Mouse (Mus musculus) gastrocnemius, postnatal 36 days (tissue): Measurements from ENCODE around the gene Arel1. TPM values are rescaled to one million over a fixed set of nuclear protein-coding genes. Genes with fewer than 3 reads are reported as not detected.

Experiments
- DNase-seq, 2 experiments: peaks; one replicate each; pipeline ENCODE4 v3.0.0; 2022
- intact Hi-C: fragments of 180-260 bp; cut with DNase I; formaldehyde crosslinking; loops from one replicate; pipeline ENCODE4 v1.15.1; 2025
- total RNA-seq, 2 experiments: library from RNA; stranded (reverse); gene quantifications; 2 replicates each; pipeline ENCODE4 v1.2.3; 2021

The Arel1 gene
- total RNA-seq, 2 experiments from 2014 or later, result 19.7 to 26.1 TPM

DNA sequence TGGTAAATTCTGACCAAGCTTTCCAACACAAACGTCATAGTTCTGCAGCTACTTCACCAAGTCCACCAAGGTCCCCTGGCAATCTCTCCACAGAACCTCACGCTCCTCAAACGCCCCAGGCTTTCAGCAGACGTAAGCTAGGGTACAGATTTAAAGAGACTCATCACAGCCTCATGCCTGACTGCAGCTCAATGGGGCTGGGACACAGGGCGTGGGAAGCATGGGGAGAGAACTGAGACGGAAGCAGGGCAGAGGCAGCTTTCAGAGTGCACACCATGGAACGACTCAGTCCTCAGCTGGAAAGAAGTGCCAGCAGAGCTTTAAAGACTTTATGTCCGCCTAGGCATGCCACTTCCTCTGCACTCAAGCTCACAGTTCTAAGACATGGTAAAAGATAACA is 19.2 kb downstream of the Arel1 start:
- DNase-seq, result no peak
- intact Hi-C loops, result no loop called here

GRCm38 (mm10) chr12:84950763-84951162 is 19.9 kb downstream of the Arel1 start:
- DNase-seq, result no peak
- intact Hi-C loops, result no loop called here

GRCm38 (mm10) chr12:84948584-84949285 is 22.0 kb downstream of the Arel1 start:
- no peak for DNase-seq
- intact Hi-C loops, result no loop called here

DNA sequence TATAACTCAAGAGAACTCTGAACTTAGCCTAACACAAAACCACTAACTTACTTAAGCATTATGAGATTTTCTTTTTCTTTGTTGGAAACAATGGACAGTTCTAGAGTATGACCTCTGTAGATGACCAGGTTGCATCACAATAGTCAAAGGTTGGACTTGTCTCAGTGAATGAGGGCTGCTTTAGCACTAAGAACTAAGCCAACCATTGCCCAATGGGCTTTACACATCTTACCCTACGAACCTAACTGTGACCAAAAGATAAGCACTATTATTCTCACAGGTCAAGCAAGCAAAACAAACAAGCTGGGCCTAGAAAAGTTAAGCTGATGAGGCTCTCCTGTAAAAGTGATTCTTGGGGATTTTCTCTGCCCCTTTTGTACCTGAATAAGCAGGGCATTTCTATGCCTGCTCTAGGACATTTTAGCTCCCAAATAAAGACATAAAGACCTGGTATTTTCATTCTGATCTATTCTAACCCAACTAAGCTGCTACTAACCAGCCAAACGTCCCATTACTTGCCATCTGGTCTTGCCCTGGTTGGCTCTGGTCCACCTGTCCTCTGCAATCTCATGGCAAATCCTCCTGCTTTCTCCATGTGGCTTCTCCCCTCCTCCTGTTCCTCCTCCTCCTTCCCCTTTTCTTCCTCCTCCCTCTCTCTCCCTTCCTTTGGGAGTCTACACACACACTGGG is 22.7 kb downstream of the Arel1 start:
- intact Hi-C loops, result no loop called here
- no peak for DNase-seq

DNA sequence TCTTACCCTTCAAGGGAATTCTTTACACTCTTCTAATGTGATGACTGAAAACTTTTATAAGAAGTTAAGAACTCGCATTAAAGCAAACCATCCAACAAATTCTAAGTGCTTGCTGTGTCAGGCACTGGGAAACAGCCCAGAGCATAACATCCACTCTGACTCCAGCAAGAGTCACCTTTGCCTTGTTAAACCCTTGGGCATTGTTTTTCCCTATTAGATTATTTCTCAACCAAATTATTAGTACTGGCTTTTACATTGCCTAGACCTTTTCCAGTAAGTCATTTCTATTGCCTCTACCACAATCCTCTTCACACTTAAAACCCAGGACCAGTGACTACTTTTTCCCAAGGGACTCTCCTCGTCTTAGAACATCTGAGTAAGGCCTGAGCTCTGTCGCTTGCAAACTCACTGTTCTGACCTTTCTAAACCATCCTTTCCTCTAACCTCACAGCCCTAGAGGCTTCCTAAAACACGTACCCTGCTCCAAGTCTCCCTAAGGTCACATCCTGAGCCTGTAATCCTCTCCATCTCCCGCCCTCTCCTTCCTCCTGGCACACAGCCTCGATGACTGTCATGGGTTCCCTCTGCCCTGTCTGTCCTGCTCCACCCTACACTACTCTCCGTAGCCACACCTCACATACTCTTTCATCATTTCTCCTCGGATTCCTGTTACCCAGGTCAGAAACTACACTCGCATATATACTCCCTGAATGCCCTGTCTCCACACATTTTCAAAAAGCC is 25.7 kb downstream of the Arel1 start:
- intact Hi-C loops, result no loop called here
- no peak for DNase-seq

GRCm38 (mm10) chr12:84944150-84944812 is 26.4 kb downstream of the Arel1 start:
- intact Hi-C loops, result no loop called here
- DNase-seq, result no peak

DNA sequence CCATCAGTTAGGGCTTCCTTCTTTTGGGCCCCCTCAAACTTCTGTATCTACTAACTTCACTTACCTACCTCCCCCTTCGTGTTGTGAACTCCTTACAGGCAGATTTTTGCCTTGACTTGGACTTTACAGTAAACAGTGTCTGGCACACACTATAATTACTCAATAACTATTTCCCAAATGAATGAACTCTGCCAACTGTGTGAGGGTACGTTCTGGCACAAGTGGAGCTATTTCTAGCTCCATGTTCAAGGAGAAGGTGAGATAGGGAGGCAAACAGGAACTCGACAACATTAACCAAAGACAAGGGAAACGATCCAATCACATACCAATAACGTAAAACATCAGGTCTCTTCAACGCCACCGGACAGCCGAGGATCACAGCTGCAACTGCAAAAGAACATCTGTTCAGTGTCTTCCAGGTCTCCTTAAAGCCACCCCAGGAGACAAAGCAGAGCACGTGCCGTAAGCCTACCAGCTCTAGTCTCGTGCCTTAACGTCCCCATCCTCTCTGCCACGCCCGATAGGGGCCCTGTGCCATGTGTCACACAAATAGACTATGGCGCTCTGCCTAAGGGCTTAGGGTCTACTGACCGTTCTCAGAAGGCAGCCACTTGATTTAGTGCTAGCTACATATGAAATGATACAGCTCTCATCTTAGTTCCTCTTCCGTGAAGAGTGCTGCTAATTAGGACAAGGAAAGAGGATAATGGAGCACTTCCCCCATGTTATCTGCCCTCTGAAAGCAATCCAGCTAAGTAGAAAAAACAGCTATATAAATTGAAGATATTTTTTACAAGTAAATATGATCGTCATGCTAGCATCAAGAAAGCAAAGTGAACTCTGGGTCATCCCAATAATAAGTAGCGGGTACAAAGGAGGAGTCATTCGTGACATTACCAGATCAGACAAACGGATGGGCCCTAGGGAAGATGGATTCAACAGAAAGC is 27.4 kb downstream of the Arel1 start:
- no peak for DNase-seq
- intact Hi-C loops, result no loop called here

GRCm38 (mm10) chr12:84941717-84942116 is 29.0 kb downstream of the Arel1 start:
- no peak for DNase-seq
- intact Hi-C loops, result no loop called here

- intact Hi-C loops, result no loop called here
- DNase-seq, result no peak
Observed at GRCm38 (mm10) chr12:84940343-84940742, 30.4 kb downstream of the Arel1 start.

DNA sequence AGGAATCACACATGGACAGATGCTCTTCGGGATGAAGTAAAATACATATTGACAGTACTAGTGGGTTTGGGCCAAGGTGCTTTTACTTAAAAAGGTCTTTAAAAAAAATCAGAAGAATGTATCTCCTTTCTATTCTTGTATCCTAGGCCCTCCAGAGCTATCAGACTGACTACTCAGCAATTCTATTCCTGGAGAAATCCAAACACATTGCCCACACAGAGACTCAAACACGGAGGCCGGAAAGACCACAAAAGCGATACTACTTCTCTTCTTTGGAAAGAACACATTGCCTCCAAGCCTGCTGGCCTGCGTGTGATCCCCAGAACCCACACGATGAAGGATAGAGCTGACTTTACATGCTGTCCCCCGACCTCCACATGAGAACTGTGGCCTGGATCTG is 31.6 kb downstream of the Arel1 start:
- DNase-seq, result no peak
- intact Hi-C loops, result no loop called here

DNA sequence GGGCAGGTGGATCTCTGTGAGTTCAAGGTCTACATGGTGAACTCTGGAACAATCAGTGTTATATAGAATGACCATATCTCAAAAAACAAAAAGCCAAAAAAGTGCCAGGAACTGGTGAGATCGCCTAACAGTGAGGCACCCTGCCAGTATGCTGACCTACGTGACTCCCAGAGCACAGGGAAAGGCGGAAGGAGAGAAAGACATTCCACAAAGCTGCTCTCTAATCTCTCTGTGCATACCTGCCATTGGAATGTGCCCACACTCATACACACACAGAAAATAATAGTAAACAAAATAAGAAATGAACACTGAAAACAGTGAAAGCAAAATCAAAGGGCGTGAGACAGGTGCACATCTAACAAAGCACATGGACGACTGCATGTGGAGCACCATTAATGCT is 35.4 kb downstream of the Arel1 start:
- no peak for DNase-seq
- intact Hi-C loops, result no loop called here

DNA sequence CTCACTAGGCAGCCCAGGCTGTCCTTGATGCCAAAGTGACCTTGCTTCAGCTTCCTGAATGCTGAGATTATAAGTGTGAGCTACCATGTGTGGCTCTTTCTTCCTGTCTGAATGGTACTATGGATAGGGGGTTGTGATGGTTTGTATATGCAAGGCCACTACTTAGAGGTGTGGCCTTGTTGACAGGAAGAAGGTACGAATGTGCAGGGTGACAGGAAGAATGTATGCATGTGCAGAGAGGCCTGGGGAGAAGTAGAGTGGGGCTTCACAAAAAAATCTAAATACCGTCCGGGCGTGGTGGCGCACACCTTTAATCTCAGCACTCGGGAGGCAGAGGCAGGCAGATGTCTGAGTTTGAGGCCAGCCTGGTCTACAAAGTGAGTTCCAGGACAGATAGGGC is 38.5 kb downstream of the Arel1 start:
- intact Hi-C loops, result no loop called here
- no peak for DNase-seq

GRCm38 (mm10) chr12:84926542-84926941 is 44.2 kb downstream of the Arel1 start:
- intact Hi-C loops, result no loop called here
- DNase-seq, result no peak

GRCm38 (mm10) chr12:84924324-84924723 is 46.4 kb downstream of the Arel1 start:
- no peak for DNase-seq

DNA sequence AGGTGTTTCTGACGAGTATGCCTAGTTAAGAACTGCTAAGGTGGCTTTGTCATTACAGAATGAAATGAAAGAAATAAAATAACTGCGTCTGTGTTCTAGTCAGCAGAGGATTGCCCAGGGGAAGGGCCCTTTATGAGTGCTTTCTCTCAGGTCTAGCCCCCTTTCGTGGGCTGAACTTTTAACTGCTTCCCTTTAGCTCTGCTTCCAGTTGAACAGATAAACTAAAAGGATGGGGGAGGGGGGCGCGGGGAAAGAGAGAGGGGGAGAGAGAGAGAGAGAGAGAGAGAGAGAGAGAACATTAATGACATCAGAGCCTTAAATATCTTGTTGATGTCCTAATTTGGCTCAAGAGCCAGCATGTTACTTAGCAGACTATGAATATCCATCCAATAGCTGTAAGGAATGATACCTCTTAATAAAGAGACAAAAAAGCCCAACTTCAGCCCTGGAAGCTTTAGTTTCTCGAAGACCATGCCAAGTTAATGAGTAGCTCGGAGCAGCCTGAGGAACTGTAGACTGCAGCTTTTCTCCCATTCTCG is 48.8 kb downstream of the Arel1 start:
- DNase-seq, result no peak
- intact Hi-C loops, result no loop called here

More at GRCm38 (mm10) chr12:84924324-84924723, 46.4 kb downstream of the Arel1 start:
- intact Hi-C loops, result no loop called here

DNA sequence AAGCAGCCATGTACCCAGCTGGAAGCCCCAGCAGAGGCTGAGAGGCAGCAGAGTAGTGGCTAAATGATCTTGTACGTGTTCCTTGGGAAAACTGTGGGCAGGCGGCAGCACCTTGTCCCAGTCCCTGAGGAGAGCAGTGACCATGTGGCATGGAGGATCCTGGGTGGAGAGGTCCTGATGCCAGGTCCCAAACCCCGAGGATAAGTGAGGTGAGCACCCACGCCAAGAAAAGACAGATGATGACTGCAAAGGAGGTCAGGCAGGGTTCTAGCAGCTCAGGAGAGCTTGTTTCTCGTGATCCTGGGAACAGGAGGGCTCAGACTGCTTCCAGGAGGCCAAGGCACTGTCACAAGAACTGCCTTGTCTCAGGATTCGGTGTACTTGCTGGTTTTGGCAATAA is 51.9 kb downstream of the Arel1 start:
- intact Hi-C loops, result no loop called here
- DNase-seq, result no peak

GRCm38 (mm10) chr12:84917799-84918198 is 52.9 kb downstream of the Arel1 start:
- intact Hi-C loops, result no loop called here

GRCm38 (mm10) chr12:84914959-84915358 is 55.7 kb downstream of the Arel1 start:
- DNase-seq, result no peak
- intact Hi-C loops, result no loop called here

More at GRCm38 (mm10) chr12:84917799-84918198, 52.9 kb downstream of the Arel1 start:
- no peak for DNase-seq

GRCm38 (mm10) chr12:84912652-84913104 is 58.0 kb downstream of the Arel1 start:
- intact Hi-C loops, result no loop called here
- DNase-seq, result no peak

- intact Hi-C loops, result no loop called here
- no peak for DNase-seq
Observed at GRCm38 (mm10) chr12:84911640-84912039, 59.1 kb downstream of the Arel1 start.
